Mouse (Mus musculus): Measurements from ENCODE around the gene Atxn2. TPM values are rescaled to one million over a fixed set of nuclear protein-coding genes. Genes with fewer than 3 reads are reported as not detected.
A peak's percentile ranks its signal among the peaks of the same experiment; 100 is the strongest.
"Not testable (repeated sequence)": the region's sequence is repeated elsewhere in the genome, so short reads cannot be mapped to it uniquely, and the experiment has no call there.

Atxn2 gene
- polyA plus RNA-seq, 1 experiment from 2014 or later = 115 TPM

- no peak overlapping the region for H3K4me3 ChIP-seq (ENCODE audit: inconsistent target)
- H3K36me3 ChIP-seq (ENCODE audit: inconsistent target) = no peaks in the 10 kb centered on the region
- peak overlapping the region; percentile 74 for H3K27ac ChIP-seq
These were observed 135.2 kb downstream of the Atxn2 start for GRCm38 (mm10) chr5:121846322-121846721.

GRCm38 (mm10) chr5:121847269-121847668 lies 136.1 kb downstream of the Atxn2 start:
- not testable (repeated sequence) for H3K4me3 ChIP-seq (ENCODE audit: inconsistent target); H3K27ac ChIP-seq; H3K36me3 ChIP-seq (ENCODE audit: inconsistent target)
- 94% methylated on average over 3 of the region's 3 CpGs for WGBS (ENCODE audit: missing documents)
- H3K79me2 ChIP-seq (ENCODE audit: inconsistent target) = peaks cover 18% of the 10 kb centered on the region; the same call in 1 of the 2 replicates

More at GRCm38 (mm10) chr5:121846322-121846721, 135.2 kb downstream of the Atxn2 start:
- 95% methylated on average over 11 of the region's 11 CpGs for WGBS (ENCODE audit: missing documents)
- H3K79me2 ChIP-seq (ENCODE audit: inconsistent target) = peaks cover 18% of the 10 kb centered on the region; the same call in 1 of the 2 replicates

GRCm38 (mm10) chr5:121848035-121848519 lies 136.9 kb downstream of the Atxn2 start:
- whole genome bisulfite sequencing (ENCODE audit: missing documents) = 0% methylated on average over 17 of the region's 17 CpGs
- peak overlapping the region; percentile 77 for H3K27ac ChIP-seq
- H3K4me3 ChIP-seq (ENCODE audit: inconsistent target) = peak overlapping the region; percentile 60
- peaks cover 18% of the 10 kb centered on the region; the same call in 1 of the 2 replicates for H3K79me2 ChIP-seq (ENCODE audit: inconsistent target)
- no peaks in the 10 kb centered on the region for H3K36me3 ChIP-seq (ENCODE audit: inconsistent target)

GRCm38 (mm10) chr5:121848743-121849142 lies 137.6 kb downstream of the Atxn2 start, which contains the start of gene Pheta1:
TSS of gene Pheta1 (plus strand) at chr5:121848984.
- Histone ChIP-seq H3K27ac (peak within 1 kb of the TSS; percentile 77), H3K79me2 (ENCODE audit: inconsistent target) (peaks cover 18% of the 10 kb centered on the region; the same call in 1 of the 2 replicates), H3K36me3 (ENCODE audit: inconsistent target) (peaks cover 6% of the 10 kb centered on the region; the same call in 1 of the 2 replicates), H3K4me3 (ENCODE audit: inconsistent target) (peak within 1 kb of the TSS; percentile 60)
- WGBS (ENCODE audit: missing documents) = 0% methylated on average over 33 of the region's 42 CpGs

- Histone ChIP-seq H3K4me3 (ENCODE audit: inconsistent target) (peak overlapping the region; percentile 52), H3K79me2 (ENCODE audit: inconsistent target) (peaks cover 18% of the 10 kb centered on the region; the same call in 1 of the 2 replicates), H3K36me3 (ENCODE audit: inconsistent target) (peaks cover 7% of the 10 kb centered on the region; the same call in 1 of the 2 replicates), H3K27ac (no peak overlapping the region)
- 69% methylated on average over 20 of the region's 20 CpGs for WGBS (ENCODE audit: missing documents)
These were observed 138.6 kb downstream of the Atxn2 start for GRCm38 (mm10) chr5:121849478-121850349.

- H3K27ac ChIP-seq = no peak overlapping the region
- peaks cover 18% of the 10 kb centered on the region; the same call in 1 of the 2 replicates for H3K79me2 ChIP-seq (ENCODE audit: inconsistent target)
- H3K4me3 ChIP-seq (ENCODE audit: inconsistent target) = no peak overlapping the region
- WGBS (ENCODE audit: missing documents) = 94% methylated on average over 9 of the region's 9 CpGs
- H3K36me3 ChIP-seq (ENCODE audit: inconsistent target) = peaks cover 7% of the 10 kb centered on the region; the same call in 1 of the 2 replicates
These were observed 142.4 kb downstream of the Atxn2 start for GRCm38 (mm10) chr5:121853368-121854051.

GRCm38 (mm10) chr5:121854768-121855167 lies 143.6 kb downstream of the Atxn2 start:
- H3K79me2 ChIP-seq (ENCODE audit: inconsistent target) = peaks cover 11% of the 10 kb centered on the region; the same call in 1 of the 2 replicates
- no peak overlapping the region for H3K4me3 ChIP-seq (ENCODE audit: inconsistent target)
- peaks cover 7% of the 10 kb centered on the region; the same call in 1 of the 2 replicates for H3K36me3 ChIP-seq (ENCODE audit: inconsistent target)
- 92% methylated on average over 10 of the region's 10 CpGs for WGBS (ENCODE audit: missing documents)
- no peak overlapping the region for H3K27ac ChIP-seq

GRCm38 (mm10) chr5:121856740-121857139 lies 145.6 kb downstream of the Atxn2 start:
- peaks cover 7% of the 10 kb centered on the region; the same call in 1 of the 2 replicates for H3K36me3 ChIP-seq (ENCODE audit: inconsistent target)
- H3K27ac ChIP-seq = no peak overlapping the region
- H3K4me3 ChIP-seq (ENCODE audit: inconsistent target) = no peak overlapping the region
- no peaks in the 10 kb centered on the region for H3K79me2 ChIP-seq (ENCODE audit: inconsistent target)
- 81% methylated on average over 11 of the region's 11 CpGs for WGBS (ENCODE audit: missing documents)

GRCm38 (mm10) chr5:121858427-121858826 lies 147.3 kb downstream of the Atxn2 start:
- Histone ChIP-seq H3K27ac (no peak overlapping the region), H3K4me3 (ENCODE audit: inconsistent target) (no peak overlapping the region), H3K79me2 (ENCODE audit: inconsistent target) (no peaks in the 10 kb centered on the region), H3K36me3 (ENCODE audit: inconsistent target) (peaks cover 5% of the 10 kb centered on the region; the same call in 1 of the 2 replicates)
- 82% methylated on average over 11 of the region's 12 CpGs for WGBS (ENCODE audit: missing documents)

GRCm38 (mm10) chr5:121861964-121862363 lies 150.8 kb downstream of the Atxn2 start:
- no peaks in the 10 kb centered on the region for H3K36me3 ChIP-seq (ENCODE audit: inconsistent target)
- H3K4me3 ChIP-seq (ENCODE audit: inconsistent target) = no peak overlapping the region
- H3K79me2 ChIP-seq (ENCODE audit: inconsistent target) = no peaks in the 10 kb centered on the region
- WGBS (ENCODE audit: missing documents) = 56% methylated on average over 5 of the region's 5 CpGs
- H3K27ac ChIP-seq = no peak overlapping the region

GRCm38 (mm10) chr5:121864330-121864729 lies 153.2 kb downstream of the Atxn2 start:
- no peak overlapping the region for H3K4me3 ChIP-seq (ENCODE audit: inconsistent target)
- 47% methylated on average over 9 of the region's 11 CpGs for WGBS (ENCODE audit: missing documents)
- H3K79me2 ChIP-seq (ENCODE audit: inconsistent target) = no peaks in the 10 kb centered on the region
- H3K36me3 ChIP-seq (ENCODE audit: inconsistent target) = no peaks in the 10 kb centered on the region
- no peak overlapping the region for H3K27ac ChIP-seq

Other genes with a start within 250 kb of the Atxn2 start
- not detected in 3 replicates for gene Adam1b, start 207.9 kb upstream of the Atxn2 start, polyA plus RNA-seq (2018)
- 0.40 to 1.5 TPM (median 0.95 TPM) in 3 replicates for gene Adam1a, start 165.9 kb upstream of the Atxn2 start, polyA plus RNA-seq (2018)
- gene Gm42878, start 165.9 kb upstream of the Atxn2 start, polyA plus RNA-seq (2018) = 0.11 to 0.26 TPM in 2 of 3 replicates, not detected in the other
- gene Mapkapk5, start 165.4 kb upstream of the Atxn2 start, polyA plus RNA-seq (2018) = 51.6 to 103 TPM (median 67.2 TPM) in 3 replicates
- 566 to 1,134 TPM (median 980 TPM) in 3 replicates for gene Aldh2, start 117.5 kb upstream of the Atxn2 start, polyA plus RNA-seq (2018)
- gene Acad12, start 92.4 kb upstream of the Atxn2 start, polyA plus RNA-seq (2018) = 6.2 to 10.9 TPM (median 7.4 TPM) in 3 replicates
- gene Acad10, start 50.8 kb upstream of the Atxn2 start, polyA plus RNA-seq (2018) = 1.7 to 4.4 TPM (median 2.5 TPM) in 3 replicates
- gene Brap, start 50.8 kb upstream of the Atxn2 start, polyA plus RNA-seq (2018) = 32.4 to 40.7 TPM (median 36.5 TPM) in 3 replicates
- gene Sh2b3, start 126.3 kb downstream of the Atxn2 start, polyA plus RNA-seq (2018) = 36.0 to 49.5 TPM (median 47.2 TPM) in 3 replicates
- 0.86 to 5.2 TPM (median 3.8 TPM) in 3 replicates for gene Pheta1, start 137.6 kb downstream of the Atxn2 start, polyA plus RNA-seq (2018)